Mouse (Mus musculus): ENCODE results near the gene Fbxo31. TPM values are rescaled to one million over a fixed set of nuclear protein-coding genes. Genes with fewer than 3 reads are reported as not detected.
A peak's percentile ranks its signal among the peaks of the same experiment; 100 is the strongest.

Gene Fbxo31
- polyA plus RNA-seq, 1 experiment from 2014 or later = 17.5 TPM

GRCm38 (mm10) chr8:121551065-121551985, 27.3 kb downstream of the Fbxo31 start:
- Histone ChIP-seq H3K4me1 (ENCODE audit: control insufficient read depth, insufficient read depth, low read length) (no peaks in the 10 kb centered on the region), H3K9me3 (replicated peaks; ENCODE audit: control insufficient read depth, low read length) (no peaks in the 10 kb centered on the region), H3K9ac (ENCODE audit: low read length) (no peak overlapping the region), H3K27me3 (replicated peaks; ENCODE audit: control insufficient read depth, insufficient read depth, low read length) (no peaks in the 10 kb centered on the region), H3K4me3 (ENCODE audit: low read depth, low read length) (no peak overlapping the region), H3K4me2 (ENCODE audit: low read length) (no peak overlapping the region), H3K36me3 (ENCODE audit: control insufficient read depth, insufficient read depth, low read length) (peaks cover 59% of the 10 kb centered on the region), H3K27ac (ENCODE audit: low read depth, low read length) (no peak overlapping the region)
- ATAC-seq (no peak), DNase-seq (ENCODE audit: low spot score) (no peak)
- 76% methylated on average over 24 of the region's 24 CpGs for WGBS

DNA sequence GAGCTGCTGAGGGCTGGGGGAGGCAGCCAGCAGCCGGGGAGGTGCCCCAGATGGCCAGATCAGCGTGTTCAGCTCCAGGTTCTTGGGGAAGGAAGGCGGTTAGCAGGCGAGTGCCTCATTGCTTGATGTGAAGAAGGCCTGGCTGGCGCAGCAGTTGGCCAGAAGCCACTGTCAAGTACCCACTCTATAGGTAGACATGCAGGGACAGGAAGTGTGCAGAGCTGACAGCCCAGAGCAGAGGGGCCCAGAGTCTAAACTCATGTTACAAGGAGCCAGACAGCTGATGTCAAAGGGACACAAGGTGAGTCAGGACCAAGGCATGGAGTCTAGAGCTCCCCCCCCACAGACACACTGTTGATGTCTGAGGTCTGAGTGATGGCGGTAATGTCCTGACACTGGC, 28.6 kb downstream of the Fbxo31 start:
- Histone ChIP-seq H3K9me3 (replicated peaks; ENCODE audit: control insufficient read depth, low read length) (no peaks in the 10 kb centered on the region), H3K9ac (ENCODE audit: low read length) (no peak overlapping the region), H3K4me1 (ENCODE audit: control insufficient read depth, insufficient read depth, low read length) (no peaks in the 10 kb centered on the region), H3K36me3 (ENCODE audit: control insufficient read depth, insufficient read depth, low read length) (peaks cover 56% of the 10 kb centered on the region), H3K4me2 (ENCODE audit: low read length) (no peak overlapping the region), H3K27me3 (replicated peaks; ENCODE audit: control insufficient read depth, insufficient read depth, low read length) (no peaks in the 10 kb centered on the region), H3K27ac (ENCODE audit: low read depth, low read length) (no peak overlapping the region), H3K4me3 (ENCODE audit: low read depth, low read length) (no peak overlapping the region)
- 92% methylated on average over 6 of the region's 6 CpGs for WGBS
- no peak for ATAC-seq
- DNase-seq (ENCODE audit: low spot score) = no peak

DNA sequence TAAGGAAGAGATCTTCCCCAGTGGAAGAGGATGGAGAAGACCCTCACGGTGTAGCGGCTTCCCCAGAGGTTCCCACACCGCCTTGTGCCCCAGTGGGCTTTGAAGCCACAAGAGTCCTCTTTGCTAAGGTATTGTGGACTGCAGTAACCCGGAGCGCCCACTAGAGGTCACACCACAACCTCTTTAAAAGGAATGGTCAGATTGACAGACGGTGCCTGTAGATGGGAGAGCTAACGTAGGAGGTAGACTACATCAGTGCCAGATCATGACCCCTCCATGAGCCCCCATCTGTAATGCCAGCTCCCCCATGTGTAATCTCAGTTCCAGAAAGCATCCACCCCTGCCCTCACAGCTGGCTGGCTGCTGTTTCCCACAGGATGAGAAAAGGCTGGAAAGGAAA, 31.5 kb downstream of the Fbxo31 start:
- peak; percentile 87 for DNase-seq (ENCODE audit: low spot score)
- no peak overlapping the region for H3K27ac ChIP-seq (ENCODE audit: low read depth, low read length)
- H3K9ac ChIP-seq (ENCODE audit: low read length) = no peak overlapping the region
- H3K27me3 ChIP-seq (replicated peaks; ENCODE audit: control insufficient read depth, insufficient read depth, low read length) = no peaks in the 10 kb centered on the region
- no peak overlapping the region for H3K4me3 ChIP-seq (ENCODE audit: low read depth, low read length)
- H3K4me2 ChIP-seq (ENCODE audit: low read length) = no peak overlapping the region
- peaks cover 28% of the 10 kb centered on the region for H3K36me3 ChIP-seq (ENCODE audit: control insufficient read depth, insufficient read depth, low read length)
- no peaks in the 10 kb centered on the region for H3K9me3 ChIP-seq (replicated peaks; ENCODE audit: control insufficient read depth, low read length)
- WGBS = 6% methylated on average over 7 of the region's 7 CpGs
- no peaks in the 10 kb centered on the region for H3K4me1 ChIP-seq (ENCODE audit: control insufficient read depth, insufficient read depth, low read length)
- no peak for ATAC-seq

- no peak overlapping the region for H3K27ac ChIP-seq (ENCODE audit: low read depth, low read length)
- DNase-seq (ENCODE audit: low spot score) (no peak), ATAC-seq (no peak)
- no peaks in the 10 kb centered on the region for H3K4me1 ChIP-seq (ENCODE audit: control insufficient read depth, insufficient read depth, low read length)
- H3K9ac ChIP-seq (ENCODE audit: low read length) = no peak overlapping the region
- WGBS = 84% methylated on average over 11 of the region's 11 CpGs
- H3K36me3 ChIP-seq (ENCODE audit: control insufficient read depth, insufficient read depth, low read length) = peaks cover 7% of the 10 kb centered on the region
- H3K9me3 ChIP-seq (replicated peaks; ENCODE audit: control insufficient read depth, low read length) = no peaks in the 10 kb centered on the region
- H3K4me3 ChIP-seq (ENCODE audit: low read depth, low read length) = no peak overlapping the region
- H3K27me3 ChIP-seq (replicated peaks; ENCODE audit: control insufficient read depth, insufficient read depth, low read length) = no peaks in the 10 kb centered on the region
- no peak overlapping the region for H3K4me2 ChIP-seq (ENCODE audit: low read length)
Observed at GRCm38 (mm10) chr8:121544936-121545335, 33.7 kb downstream of the Fbxo31 start.

DNA sequence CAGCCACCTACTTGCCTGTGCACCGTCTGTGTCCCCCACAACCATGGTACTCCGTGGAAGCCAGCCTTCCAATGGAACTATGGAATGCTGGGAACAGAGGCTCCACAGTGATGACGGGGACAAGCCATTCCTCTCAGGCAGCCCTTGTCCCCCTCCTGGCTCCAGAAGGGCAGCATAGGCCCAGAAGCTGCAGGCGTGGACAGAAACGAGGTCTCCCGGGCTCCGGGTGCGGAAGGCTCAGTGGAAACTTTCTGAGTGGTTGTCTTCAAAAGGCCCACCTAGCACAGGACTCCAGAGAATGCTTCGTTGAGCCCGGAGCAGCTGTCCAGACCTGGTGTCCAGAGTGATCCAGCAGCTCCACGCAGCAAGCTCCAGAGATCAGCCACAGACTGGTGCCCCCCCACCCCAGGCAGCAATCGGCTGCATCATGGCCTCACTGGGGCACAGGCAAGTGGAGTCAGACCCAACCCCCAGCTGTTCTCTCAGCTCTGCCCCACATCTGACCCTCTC, 34.3 kb downstream of the Fbxo31 start, which contains the start of gene 1700018B08Rik:
Gene 1700018B08Rik (minus strand): TSS at position 45 of the 510 bp plus-strand sequence.
- Histone ChIP-seq H3K36me3 (ENCODE audit: control insufficient read depth, insufficient read depth, low read length) (peaks cover under 1% of the 10 kb centered on the region), H3K4me1 (ENCODE audit: control insufficient read depth, insufficient read depth, low read length) (no peaks in the 10 kb centered on the region), H3K4me3 (ENCODE audit: low read depth, low read length) (no peak within 1 kb of the TSS), H3K4me2 (ENCODE audit: low read length) (no peak within 1 kb of the TSS), H3K27me3 (replicated peaks; ENCODE audit: control insufficient read depth, insufficient read depth, low read length) (no peaks in the 10 kb centered on the region), H3K9me3 (replicated peaks; ENCODE audit: control insufficient read depth, low read length) (no peaks in the 10 kb centered on the region), H3K9ac (ENCODE audit: low read length) (no peak within 1 kb of the TSS), H3K27ac (ENCODE audit: low read depth, low read length) (no peak within 1 kb of the TSS)
- no peak for DNase-seq (ENCODE audit: low spot score)
- 88% methylated on average over 12 of the region's 12 CpGs for WGBS
- ATAC-seq = no peak

DNA sequence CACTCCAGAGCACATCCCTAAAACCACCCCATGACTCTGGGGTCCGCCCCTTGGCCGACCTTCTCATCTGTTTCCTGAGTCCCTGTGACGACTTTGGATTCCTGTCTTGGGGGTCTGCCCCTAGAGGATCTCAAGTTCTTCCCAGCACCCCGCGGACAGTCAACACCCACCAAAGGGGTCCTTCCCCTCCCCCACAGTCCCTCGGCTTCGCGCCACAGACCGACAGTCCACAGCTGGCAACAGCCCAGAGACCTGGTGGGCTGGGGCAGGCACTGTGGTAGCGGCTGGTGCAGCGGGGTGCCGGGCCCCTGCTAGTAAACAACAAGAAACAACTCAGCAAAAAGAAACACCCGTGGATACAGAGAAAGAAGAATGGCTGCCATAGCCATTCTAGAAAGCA, 35.7 kb downstream of the Fbxo31 start:
- DNase-seq (ENCODE audit: low spot score) = no peak
- H3K9ac ChIP-seq (ENCODE audit: low read length) = no peak overlapping the region
- no peak for ATAC-seq
- no peaks in the 10 kb centered on the region for H3K9me3 ChIP-seq (replicated peaks; ENCODE audit: control insufficient read depth, low read length)
- H3K4me2 ChIP-seq (ENCODE audit: low read length) = no peak overlapping the region
- H3K4me3 ChIP-seq (ENCODE audit: low read depth, low read length) = no peak overlapping the region
- 67% methylated on average over 13 of the region's 13 CpGs for WGBS
- no peaks in the 10 kb centered on the region for H3K27me3 ChIP-seq (replicated peaks; ENCODE audit: control insufficient read depth, insufficient read depth, low read length)
- no peaks in the 10 kb centered on the region for H3K36me3 ChIP-seq (ENCODE audit: control insufficient read depth, insufficient read depth, low read length)
- no peak overlapping the region for H3K27ac ChIP-seq (ENCODE audit: low read depth, low read length)
- no peaks in the 10 kb centered on the region for H3K4me1 ChIP-seq (ENCODE audit: control insufficient read depth, insufficient read depth, low read length)

GRCm38 (mm10) chr8:121541862-121542261, 36.7 kb downstream of the Fbxo31 start:
- ATAC-seq (no peak), DNase-seq (ENCODE audit: low spot score) (no peak)
- Histone ChIP-seq H3K27me3 (replicated peaks; ENCODE audit: control insufficient read depth, insufficient read depth, low read length) (no peaks in the 10 kb centered on the region), H3K4me2 (ENCODE audit: low read length) (no peak overlapping the region), H3K36me3 (ENCODE audit: control insufficient read depth, insufficient read depth, low read length) (no peaks in the 10 kb centered on the region), H3K4me1 (ENCODE audit: control insufficient read depth, insufficient read depth, low read length) (no peaks in the 10 kb centered on the region), H3K9ac (ENCODE audit: low read length) (no peak overlapping the region), H3K4me3 (ENCODE audit: low read depth, low read length) (no peak overlapping the region), H3K9me3 (replicated peaks; ENCODE audit: control insufficient read depth, low read length) (no peaks in the 10 kb centered on the region), H3K27ac (ENCODE audit: low read depth, low read length) (no peak overlapping the region)
- 86% methylated on average over 19 of the region's 19 CpGs for WGBS

DNA sequence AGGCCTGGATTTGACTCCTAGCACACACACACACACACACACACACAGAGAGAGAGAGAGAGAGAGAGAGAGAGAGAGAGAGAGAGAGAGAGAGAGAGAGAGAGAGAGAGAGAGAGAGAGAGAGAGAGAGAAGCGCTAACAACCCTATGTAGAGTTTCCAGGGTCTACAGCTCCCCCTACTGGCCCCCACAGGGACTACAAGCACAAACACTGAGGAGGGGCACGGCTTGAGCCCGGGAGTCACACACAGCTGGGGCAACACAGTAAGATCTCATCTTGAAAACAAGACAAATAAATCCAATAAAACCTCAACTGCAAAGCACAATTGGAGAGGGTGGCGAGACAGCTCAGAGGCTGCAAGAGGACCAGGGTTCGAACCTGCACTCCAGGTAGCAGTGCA, 46.2 kb downstream of the Fbxo31 start:
- Histone ChIP-seq H3K27ac (ENCODE audit: low read depth, low read length) (no peak overlapping the region), H3K9me3 (replicated peaks; ENCODE audit: control insufficient read depth, low read length) (no peaks in the 10 kb centered on the region), H3K27me3 (replicated peaks; ENCODE audit: control insufficient read depth, insufficient read depth, low read length) (no peaks in the 10 kb centered on the region), H3K4me2 (ENCODE audit: low read length) (no peak overlapping the region), H3K4me1 (ENCODE audit: control insufficient read depth, insufficient read depth, low read length) (no peaks in the 10 kb centered on the region), H3K9ac (ENCODE audit: low read length) (no peak overlapping the region), H3K36me3 (ENCODE audit: control insufficient read depth, insufficient read depth, low read length) (no peaks in the 10 kb centered on the region), H3K4me3 (ENCODE audit: low read depth, low read length) (no peak overlapping the region)
- ATAC-seq = no peak
- 40% methylated on average over 5 of the region's 5 CpGs for WGBS
- DNase-seq (ENCODE audit: low spot score) = peak; percentile 31

DNA sequence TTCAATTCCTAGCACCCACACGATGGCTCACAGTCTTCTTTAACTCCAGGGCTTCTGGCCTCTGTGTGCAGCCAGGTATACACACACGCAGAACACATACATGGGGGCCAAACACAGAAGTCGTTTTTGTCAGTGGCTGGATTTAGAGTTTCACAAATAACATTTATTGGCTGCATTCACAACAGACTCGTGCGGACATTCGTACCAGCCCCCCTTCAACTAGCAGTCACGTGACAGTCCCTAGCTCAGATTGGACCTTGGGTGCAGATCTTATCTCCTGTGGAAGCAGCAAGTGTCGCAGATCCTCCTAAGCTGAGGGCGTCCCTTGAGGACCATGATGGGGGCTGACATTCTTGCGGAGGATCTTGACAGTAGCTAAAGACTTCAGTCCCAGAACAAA, 48.0 kb downstream of the Fbxo31 start:
- 81% methylated on average over 10 of the region's 10 CpGs for WGBS
- no peaks in the 10 kb centered on the region for H3K9me3 ChIP-seq (replicated peaks; ENCODE audit: control insufficient read depth, low read length)
- DNase-seq (ENCODE audit: low spot score) (no peak), ATAC-seq (no peak)
- no peaks in the 10 kb centered on the region for H3K27me3 ChIP-seq (replicated peaks; ENCODE audit: control insufficient read depth, insufficient read depth, low read length)
- H3K9ac ChIP-seq (ENCODE audit: low read length) = no peak overlapping the region
- H3K36me3 ChIP-seq (ENCODE audit: control insufficient read depth, insufficient read depth, low read length) = no peaks in the 10 kb centered on the region
- no peak overlapping the region for H3K4me3 ChIP-seq (ENCODE audit: low read depth, low read length)
- no peak overlapping the region for H3K4me2 ChIP-seq (ENCODE audit: low read length)
- no peaks in the 10 kb centered on the region for H3K4me1 ChIP-seq (ENCODE audit: control insufficient read depth, insufficient read depth, low read length)
- H3K27ac ChIP-seq (ENCODE audit: low read depth, low read length) = no peak overlapping the region
